Mouse (Mus musculus) G1E-ER4 (cell line): ENCODE data around the gene Pcyt1a. TPM values are rescaled to one million over a fixed set of nuclear protein-coding genes. Genes with fewer than 3 reads are reported as not detected.

Experiments
- GATA1 ChIP-seq: IDR thresholded peaks from one replicate; pipeline ENCODE4 v1.8.0; 2012; ENCODE audit warnings: low read length, inconsistent platforms
- polyA plus RNA-seq: library from polyadenylated mRNA; stranded (reverse); fragments of >175 nt; gene quantifications from 2 replicates; pipeline ENCODE4 v1.2.3, GENCODE M21; 2012

Pcyt1a gene
- polyA plus RNA-seq, 1 experiment: 50.1 TPM

DNA sequence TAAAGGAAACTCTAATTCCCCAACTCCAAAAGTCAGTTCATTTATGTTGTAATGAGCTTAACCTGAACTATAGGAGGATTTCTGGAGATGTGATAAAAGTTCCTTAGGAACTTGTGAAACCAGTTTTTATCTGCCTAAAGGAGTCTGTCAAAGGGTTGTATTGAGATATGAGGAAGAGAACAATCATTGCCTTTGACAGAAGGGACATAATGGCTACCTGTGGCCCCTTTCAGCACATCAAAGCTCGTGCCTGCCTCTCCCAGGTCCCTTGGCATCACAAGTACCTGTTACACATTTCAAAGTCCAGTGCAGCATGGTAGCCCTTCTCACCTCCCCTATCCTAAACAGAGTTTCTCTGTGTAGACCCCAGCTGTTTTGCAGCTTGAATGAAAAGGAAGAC lies 13.3 kb upstream of the Pcyt1a start:
- TF ChIP-seq GATA1: no peak

DNA sequence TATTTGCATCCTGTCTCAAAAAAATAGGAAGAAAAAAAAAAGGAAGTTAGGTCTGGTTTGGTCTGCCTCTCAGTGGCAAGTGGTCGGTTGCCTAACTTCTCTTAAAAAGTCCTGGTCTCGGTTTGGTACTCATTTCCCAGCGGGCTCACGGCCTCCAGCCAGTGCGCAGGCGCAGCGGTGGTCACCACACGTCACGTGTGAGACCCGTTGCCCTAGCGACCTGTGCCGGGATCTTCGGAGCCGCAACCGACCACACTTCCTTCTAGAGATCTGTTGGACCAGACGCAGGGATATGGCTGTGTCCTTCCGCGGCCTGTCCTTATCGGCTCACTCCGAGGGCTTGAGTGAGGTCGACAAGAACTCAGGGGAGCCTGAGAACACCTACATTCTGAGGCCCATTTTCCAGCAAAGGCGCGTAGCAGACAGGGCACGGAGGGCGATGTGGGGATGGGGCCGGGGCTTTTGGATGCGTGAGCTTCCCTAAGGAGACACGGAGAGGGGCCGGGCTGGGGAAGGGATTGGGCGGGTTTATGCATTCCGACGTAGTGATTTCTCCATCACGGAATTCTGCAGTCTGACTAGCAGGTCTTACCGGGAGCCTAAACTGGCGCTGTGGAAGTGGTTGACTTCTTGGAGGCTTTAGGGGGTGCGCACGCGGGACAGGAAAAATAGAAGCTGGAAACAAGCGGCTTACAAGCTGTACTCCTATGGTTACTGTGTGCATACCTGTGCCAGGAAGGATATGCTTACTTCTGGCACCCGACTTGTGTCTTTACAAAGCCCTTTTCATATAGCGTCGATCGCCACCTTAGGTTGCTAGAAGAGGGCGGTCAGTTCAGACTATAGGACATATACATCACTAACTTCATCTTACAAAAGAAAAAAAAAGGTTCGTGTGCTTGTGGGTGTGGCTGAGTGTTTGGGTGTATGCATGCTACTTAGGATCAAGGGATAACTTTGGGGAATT lies 10.9 kb upstream of the Pcyt1a start, which contains the start of gene Tctex1d2:
Tctex1d2 (plus strand) TSS at position 186 of the 967 bp plus-strand sequence.
- no peak for TF ChIP-seq GATA1

DNA sequence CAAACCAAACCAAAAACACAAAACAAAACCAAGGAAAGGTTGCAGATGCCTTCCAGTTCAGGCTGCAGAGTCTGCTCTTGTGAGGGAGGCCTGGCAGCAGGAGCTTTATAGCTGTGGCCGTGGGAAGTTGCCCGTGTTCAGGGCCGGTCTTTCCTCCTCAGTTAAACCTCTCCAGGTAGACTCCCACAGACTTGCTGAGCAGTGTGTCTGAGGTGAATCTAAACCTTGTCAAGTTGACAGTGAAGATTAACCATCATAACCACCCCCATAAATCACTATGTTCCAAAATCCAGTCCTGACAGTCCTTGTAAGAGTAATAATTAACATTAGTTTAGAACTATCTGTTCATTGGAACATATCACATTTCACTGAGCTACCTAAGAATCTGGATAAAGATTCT lies 3.2 kb upstream of the Pcyt1a start:
- no peak for TF ChIP-seq GATA1

DNA sequence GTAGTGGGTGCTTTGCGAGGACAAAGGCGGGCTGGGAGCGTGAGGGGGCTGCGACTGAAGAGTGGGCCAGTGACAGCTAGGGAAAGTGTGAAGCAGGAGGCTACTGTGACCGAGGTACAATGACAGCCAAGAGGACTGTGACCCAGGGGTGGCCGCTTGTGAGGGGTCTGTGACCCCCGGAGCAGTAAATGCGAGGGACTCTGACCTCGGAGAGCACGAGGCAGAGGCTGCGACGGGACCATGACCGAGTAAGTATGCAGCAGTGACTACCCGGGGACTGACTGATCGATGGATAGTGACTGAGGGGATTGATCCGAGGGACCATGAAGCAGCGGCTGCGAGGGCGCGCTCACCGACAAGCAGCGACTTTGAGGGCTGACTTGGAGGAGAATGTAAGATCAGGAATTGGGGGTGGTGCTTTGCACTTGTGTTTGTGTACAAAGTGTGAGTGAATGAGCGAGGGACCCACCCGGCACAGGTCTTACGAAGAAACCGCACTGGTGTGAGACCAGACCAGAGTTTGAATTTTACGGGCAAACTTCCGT lies 398 bp downstream of the Pcyt1a start:
- no peak for TF ChIP-seq GATA1

DNA sequence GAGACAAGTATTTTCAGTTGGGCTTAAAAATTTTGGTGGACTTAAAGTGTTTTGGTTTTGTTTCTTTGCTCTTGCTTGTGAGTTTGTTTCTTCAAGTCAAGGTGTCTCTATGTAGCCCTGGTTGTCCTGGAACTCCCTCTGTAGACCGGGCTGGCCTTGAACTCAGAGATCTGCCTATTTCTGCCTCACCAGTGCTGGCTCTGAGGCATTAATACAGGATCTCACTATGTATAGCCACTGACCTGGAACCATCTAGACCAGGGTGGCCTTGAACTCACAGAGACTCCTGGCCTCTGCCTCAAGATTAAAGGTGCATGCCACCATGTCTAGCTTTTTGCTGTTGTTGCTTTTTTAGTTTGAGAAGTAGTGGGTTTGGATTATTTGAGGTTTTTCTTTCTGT lies 1.2 kb downstream of the Pcyt1a start:
- TF ChIP-seq GATA1: no peak

DNA sequence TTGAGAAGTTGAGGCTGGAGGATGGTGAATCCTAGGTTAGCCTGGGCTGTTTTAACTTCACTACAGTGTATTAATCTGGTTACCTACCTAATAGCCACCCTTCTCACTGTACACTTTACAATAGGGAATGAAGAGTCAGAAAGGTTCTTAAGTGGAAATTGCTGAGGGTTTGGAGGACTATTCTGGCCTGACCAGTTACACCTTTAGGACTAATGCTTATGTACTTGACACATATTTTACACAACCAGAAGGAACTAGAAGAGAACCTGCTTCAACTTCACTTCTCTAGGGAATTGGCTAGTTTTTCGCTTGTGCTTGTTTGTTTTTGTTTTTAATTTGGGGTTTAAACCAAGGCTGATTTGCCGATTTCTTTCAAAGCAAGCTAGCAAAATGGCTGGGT lies 2.4 kb downstream of the Pcyt1a start:
- no peak for TF ChIP-seq GATA1

DNA sequence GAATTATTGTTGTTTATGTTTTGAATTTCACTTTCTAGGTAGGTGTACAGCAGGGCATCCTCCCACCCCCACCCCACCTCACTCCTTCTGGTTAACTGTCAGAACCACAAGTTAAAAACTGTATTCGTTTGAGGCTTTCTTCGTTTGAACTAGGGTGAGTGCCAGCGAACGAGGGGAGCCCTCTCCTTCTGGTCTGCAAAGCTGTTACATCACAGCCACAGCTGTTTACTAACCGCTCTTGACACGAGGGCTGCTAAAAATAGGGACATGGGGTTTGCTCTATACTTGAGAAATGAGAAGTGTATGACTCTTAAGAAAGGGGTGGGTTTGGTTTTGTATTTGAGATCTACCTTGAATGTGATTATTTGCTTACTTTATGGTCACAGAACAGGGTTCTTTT lies 3.3 kb downstream of the Pcyt1a start:
- TF ChIP-seq GATA1: no peak

DNA sequence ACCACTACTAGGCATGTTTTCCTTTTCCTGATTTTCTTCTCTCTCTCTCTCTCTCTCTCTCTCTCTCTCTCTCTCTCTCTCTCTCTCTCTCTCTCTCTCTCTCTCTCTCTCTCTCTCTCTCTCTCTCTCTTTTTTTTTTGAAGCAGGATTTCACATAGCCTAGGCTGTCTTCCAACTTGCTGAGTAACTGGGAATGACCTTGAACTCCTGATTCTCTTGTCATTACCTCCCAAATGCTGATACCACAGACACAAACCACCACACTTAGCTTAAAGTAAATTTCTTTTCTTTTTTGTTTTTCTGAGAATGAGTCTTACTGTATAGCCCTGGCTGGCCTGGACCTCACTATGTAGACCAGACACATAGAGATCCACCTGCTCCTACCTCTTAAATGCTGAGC lies 4.0 kb downstream of the Pcyt1a start:
- TF ChIP-seq GATA1: no peak

DNA sequence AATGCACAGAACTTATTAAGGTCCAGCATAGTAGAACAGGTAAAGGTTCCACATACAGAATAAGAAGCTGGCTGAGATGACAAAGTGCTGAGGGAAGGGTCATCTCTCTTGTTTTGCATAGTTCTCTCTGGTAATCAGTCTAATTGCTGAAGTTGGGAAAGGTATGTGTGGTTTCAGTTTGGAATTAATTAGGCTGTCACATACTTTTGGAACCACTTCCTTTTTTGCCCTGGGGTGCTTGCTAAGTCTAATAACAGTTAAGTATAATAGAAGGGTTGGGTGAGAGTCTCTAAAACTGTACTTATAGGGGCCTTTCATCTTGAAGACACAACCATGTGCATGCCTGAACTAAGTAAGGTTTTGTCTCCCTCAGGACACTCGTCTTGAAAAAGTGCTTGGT lies 5.9 kb downstream of the Pcyt1a start:
- TF ChIP-seq GATA1: no peak

DNA sequence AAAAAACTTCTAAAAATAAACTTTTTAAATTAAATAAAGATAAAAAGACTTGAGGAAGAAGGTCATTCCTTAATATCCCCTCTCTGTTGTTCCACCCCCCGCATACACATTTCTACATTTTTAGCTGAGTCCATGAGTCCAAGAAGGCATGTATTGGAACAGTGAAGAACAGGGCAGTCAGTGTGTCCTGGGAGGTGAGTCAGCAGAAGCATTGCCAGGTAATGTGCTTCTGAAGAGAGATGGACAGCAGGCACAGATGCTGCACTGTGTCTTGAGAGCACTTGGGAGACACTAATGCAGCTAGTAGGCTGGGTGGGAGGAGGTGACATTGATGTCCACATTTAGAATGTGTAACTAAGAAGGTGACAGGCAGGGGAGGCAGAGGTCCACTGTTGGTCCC lies 6.5 kb downstream of the Pcyt1a start:
- no peak for TF ChIP-seq GATA1

DNA sequence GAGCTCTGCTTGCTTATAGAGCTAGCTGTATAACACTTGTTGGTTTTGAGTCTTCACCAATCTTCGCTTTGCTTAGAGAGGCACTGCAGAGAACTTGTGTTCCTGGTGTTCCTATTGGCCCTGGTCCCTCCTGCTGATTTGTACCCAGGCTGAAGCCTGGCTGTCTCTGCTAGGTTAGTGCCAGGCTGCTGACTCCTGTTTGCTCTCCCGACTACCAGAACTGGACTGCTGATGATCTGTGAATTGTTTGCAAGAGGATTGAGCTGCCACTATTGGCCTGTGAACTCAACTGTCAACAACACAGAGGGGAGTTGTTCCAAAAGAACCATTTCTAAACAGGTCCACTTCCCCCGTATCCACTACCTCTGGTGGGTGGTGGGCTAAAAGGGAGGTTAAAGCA lies 10.7 kb downstream of the Pcyt1a start:
- no peak for TF ChIP-seq GATA1

DNA sequence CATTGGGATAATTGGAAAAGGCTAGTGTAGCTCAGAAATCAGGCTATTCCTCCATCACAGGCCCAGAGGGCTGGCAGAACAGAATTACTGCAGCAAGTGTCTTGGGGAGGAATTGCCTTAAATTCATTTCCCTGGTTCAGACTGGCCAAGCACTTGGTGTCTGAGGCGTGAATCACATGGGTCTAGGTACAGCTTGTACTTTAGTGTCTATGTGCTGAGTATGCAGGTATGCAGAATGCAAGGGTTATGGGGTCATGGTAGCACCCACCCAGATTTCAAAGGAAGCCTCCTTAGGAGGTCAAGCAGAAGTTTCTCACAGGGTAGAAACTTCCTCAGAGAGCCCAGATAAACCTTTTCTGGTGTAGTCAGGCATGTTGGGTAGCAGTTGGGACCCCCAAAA lies 14.8 kb downstream of the Pcyt1a start:
- TF ChIP-seq GATA1: no peak

DNA sequence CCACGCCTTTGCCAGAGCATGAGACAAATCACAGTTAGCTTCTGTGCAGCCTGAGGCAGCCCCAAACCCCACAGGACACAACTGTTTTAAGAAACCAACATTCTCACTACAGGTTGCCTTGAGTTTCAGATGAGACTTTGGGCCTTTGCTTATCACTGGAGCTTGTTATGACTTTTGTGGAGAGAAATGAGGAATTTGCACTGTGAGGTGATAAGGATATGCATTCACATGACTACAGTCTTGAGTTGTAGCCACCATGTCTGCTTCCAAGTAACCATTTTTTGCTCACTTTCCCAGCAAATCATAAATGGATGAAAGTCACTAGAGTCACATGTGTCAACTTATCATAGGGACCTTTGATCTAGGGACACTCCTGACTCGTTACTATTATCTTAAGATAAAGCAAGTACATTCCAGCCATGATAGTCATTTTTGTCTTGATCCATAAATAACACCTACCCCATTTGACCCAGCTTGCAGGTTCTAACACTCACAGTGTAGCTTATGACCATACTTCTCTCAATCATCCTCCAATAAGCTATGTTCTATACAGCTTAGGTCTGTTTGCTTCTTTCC lies 15.9 kb downstream of the Pcyt1a start:
- TF ChIP-seq GATA1: no peak

DNA sequence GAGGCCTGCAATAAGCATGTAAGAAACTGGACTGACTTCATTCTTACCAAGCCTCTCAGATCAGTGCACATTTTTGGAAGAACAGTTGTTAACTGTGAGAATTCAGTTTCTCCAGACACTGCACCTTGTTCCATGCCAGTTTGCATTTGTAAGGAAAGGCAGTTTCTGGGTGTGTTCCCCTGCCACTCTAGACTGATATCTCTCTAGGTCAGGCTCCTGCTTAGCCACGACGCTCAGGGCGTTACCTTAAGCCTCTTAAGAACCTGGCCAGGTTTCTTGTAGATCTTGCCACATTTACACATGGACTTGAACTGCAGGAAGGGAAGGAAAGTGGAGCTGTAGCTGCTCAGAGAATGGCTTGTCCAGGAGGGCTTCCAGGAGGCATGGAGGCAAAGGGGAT lies 18.9 kb downstream of the Pcyt1a start:
- no peak for TF ChIP-seq GATA1

DNA sequence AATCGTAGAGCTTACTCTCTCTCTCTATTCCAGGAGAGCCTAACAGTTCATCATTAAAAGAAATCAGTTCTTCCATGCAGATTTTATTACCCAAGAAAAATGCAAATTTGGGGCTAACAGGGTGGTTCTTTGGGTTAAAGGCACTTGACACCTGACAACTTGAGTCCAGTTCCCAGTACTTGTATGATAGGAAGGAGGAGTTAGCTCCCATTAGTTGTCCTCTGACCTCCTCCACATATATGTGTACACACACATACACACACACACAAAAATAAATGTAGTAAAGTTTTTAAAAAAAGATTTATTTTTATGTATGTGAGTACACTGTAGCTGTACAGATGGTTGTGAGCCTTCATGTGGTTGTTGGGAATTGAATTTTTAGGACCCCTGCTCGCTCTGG lies 19.4 kb downstream of the Pcyt1a start:
- TF ChIP-seq GATA1: no peak

DNA sequence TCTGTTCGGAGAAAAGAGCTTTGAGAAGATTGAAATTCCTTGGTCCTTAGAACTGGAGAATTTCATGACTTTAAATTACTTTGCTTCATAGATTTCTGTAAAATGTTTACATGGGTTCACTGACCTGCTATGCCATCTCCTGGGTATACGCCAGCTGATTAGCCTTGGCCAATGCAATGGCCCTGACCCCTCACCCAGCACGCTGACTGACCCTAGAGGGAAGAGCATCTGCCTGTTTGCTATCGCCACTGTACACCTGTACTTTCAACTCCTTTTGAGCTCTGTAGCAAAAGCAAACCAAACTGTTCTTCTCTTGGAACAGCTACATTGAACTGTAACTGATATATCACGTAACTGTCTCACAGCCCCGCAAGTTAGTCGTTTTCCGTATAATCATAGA lies 22.4 kb downstream of the Pcyt1a start:
- TF ChIP-seq GATA1: no peak

DNA sequence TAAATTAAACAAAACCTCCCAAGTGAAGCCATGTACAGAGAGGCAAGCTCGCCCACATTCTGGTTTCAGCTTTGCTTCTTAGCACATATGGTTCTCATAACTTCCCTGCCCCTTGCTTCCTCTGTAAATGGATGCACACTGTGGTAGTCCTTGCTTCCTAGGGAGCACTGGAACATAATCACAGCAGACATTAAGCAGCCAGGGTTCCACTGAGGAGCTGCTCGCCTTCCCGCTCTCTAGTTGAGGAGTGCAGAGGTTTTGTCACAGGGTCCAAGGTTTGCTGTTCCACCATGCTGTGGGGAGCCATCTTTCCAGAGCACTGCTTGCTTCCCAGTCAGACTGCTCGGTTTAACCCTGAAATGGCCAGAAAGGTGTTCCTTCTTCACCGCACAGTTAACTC lies 23.9 kb downstream of the Pcyt1a start:
- no peak for TF ChIP-seq GATA1
